Mouse (Mus musculus): ENCODE results near the gene Rcan2. TPM values are rescaled to one million over a fixed set of nuclear protein-coding genes. Genes with fewer than 3 reads are reported as not detected.
"Not testable (repeated sequence)": the region's sequence is repeated elsewhere in the genome, so short reads cannot be mapped to it uniquely, and the experiment has no call there.

The Rcan2 gene
- polyA plus RNA-seq, 1 experiment from 2014 or later: 26.6 TPM

- no peak overlapping the region for H3K4me3 ChIP-seq (replicated peaks)
- peaks cover 9% of the 10 kb centered on the region for H3K27me3 ChIP-seq
- no peaks in the 10 kb centered on the region for H3K9me3 ChIP-seq
- ATAC-seq (ENCODE audit: low FRiP score): no peak
- H3K4me1 ChIP-seq: peaks cover 4% of the 10 kb centered on the region; the same call in 1 of the 2 replicates
- no peak overlapping the region for H3K27ac ChIP-seq
- 84% methylated on average over 6 of the region's 6 CpGs for WGBS
- no peak overlapping the region for H3K9ac ChIP-seq
- no peak overlapping the region for H3K4me2 ChIP-seq
- H3K36me3 ChIP-seq (replicated peaks): no peaks in the 10 kb centered on the region
These were observed 2.6 kb downstream of the Rcan2 start for GRCm38 (mm10) chr17:43803764-43804163.

GRCm38 (mm10) chr17:43806841-43807240 is 5.7 kb downstream of the Rcan2 start:
- 74% methylated on average over 4 of the region's 4 CpGs for WGBS
- no peak for ATAC-seq (ENCODE audit: low FRiP score)
- H3K27me3 ChIP-seq: peaks cover 9% of the 10 kb centered on the region

GRCm38 (mm10) chr17:43811453-43811852 is 10.3 kb downstream of the Rcan2 start:
- H3K4me1 ChIP-seq: no peaks in the 10 kb centered on the region
- no peak overlapping the region for H3K9ac ChIP-seq
- no peak overlapping the region for H3K27ac ChIP-seq
- H3K9me3 ChIP-seq: no peaks in the 10 kb centered on the region
- H3K36me3 ChIP-seq (replicated peaks): no peaks in the 10 kb centered on the region
- no peaks in the 10 kb centered on the region for H3K27me3 ChIP-seq
- no peak overlapping the region for H3K4me2 ChIP-seq
- no peak for ATAC-seq (ENCODE audit: low FRiP score)
- 83% methylated on average over 4 of the region's 4 CpGs for WGBS
- H3K4me3 ChIP-seq (replicated peaks): no peak overlapping the region

More at GRCm38 (mm10) chr17:43806841-43807240, 5.7 kb downstream of the Rcan2 start:
- Histone ChIP-seq H3K27ac (no peak overlapping the region), H3K4me2 (no peak overlapping the region), H3K9me3 (no peaks in the 10 kb centered on the region), H3K36me3 (replicated peaks) (no peaks in the 10 kb centered on the region), H3K4me1 (peaks cover 4% of the 10 kb centered on the region; the same call in 1 of the 2 replicates), H3K4me3 (replicated peaks) (no peak overlapping the region), H3K9ac (no peak overlapping the region)

- no peak overlapping the region for H3K9ac ChIP-seq
- H3K4me1 ChIP-seq: no peaks in the 10 kb centered on the region
- H3K9me3 ChIP-seq: no peaks in the 10 kb centered on the region
- H3K4me2 ChIP-seq: no peak overlapping the region
- 87% methylated on average over 4 of the region's 4 CpGs for WGBS
- no peak overlapping the region for H3K4me3 ChIP-seq (replicated peaks)
- no peaks in the 10 kb centered on the region for H3K36me3 ChIP-seq (replicated peaks)
- no peak for ATAC-seq (ENCODE audit: low FRiP score)
- H3K27me3 ChIP-seq: no peaks in the 10 kb centered on the region
- H3K27ac ChIP-seq: no peak overlapping the region
These were observed 14.2 kb downstream of the Rcan2 start for GRCm38 (mm10) chr17:43815376-43815775.

GRCm38 (mm10) chr17:43816480-43816879 is 15.3 kb downstream of the Rcan2 start:
- H3K9me3 ChIP-seq: no peaks in the 10 kb centered on the region
- no peak overlapping the region for H3K9ac ChIP-seq
- ATAC-seq (ENCODE audit: low FRiP score): no peak
- H3K27ac ChIP-seq: no peak overlapping the region
- no peaks in the 10 kb centered on the region for H3K36me3 ChIP-seq (replicated peaks)
- no peak overlapping the region for H3K4me2 ChIP-seq
- H3K27me3 ChIP-seq: no peaks in the 10 kb centered on the region
- no peak overlapping the region for H3K4me3 ChIP-seq (replicated peaks)
- WGBS: 94% methylated on average over 1 of the region's 1 CpGs
- H3K4me1 ChIP-seq: no peaks in the 10 kb centered on the region

- WGBS: 89% methylated on average over 10 of the region's 10 CpGs
- H3K4me2 ChIP-seq: no peak overlapping the region
- ATAC-seq (ENCODE audit: low FRiP score): no peak
- no peaks in the 10 kb centered on the region for H3K36me3 ChIP-seq (replicated peaks)
- no peaks in the 10 kb centered on the region for H3K27me3 ChIP-seq
- H3K9ac ChIP-seq: no peak overlapping the region
- no peak overlapping the region for H3K4me3 ChIP-seq (replicated peaks)
- H3K4me1 ChIP-seq: no peaks in the 10 kb centered on the region
- H3K9me3 ChIP-seq: no peaks in the 10 kb centered on the region
- H3K27ac ChIP-seq: no peak overlapping the region
These were observed 16.0 kb downstream of the Rcan2 start for GRCm38 (mm10) chr17:43817171-43817570.

- no peak overlapping the region for H3K4me2 ChIP-seq
- no peaks in the 10 kb centered on the region for H3K4me1 ChIP-seq
- H3K27me3 ChIP-seq: no peaks in the 10 kb centered on the region
- no peak overlapping the region for H3K4me3 ChIP-seq (replicated peaks)
- ATAC-seq (ENCODE audit: low FRiP score): no peak
- H3K9ac ChIP-seq: no peak overlapping the region
- H3K36me3 ChIP-seq (replicated peaks): no peaks in the 10 kb centered on the region
- WGBS: 78% methylated on average over 6 of the region's 6 CpGs
- no peak overlapping the region for H3K27ac ChIP-seq
- no peaks in the 10 kb centered on the region for H3K9me3 ChIP-seq
These were observed 17.2 kb downstream of the Rcan2 start for GRCm38 (mm10) chr17:43818390-43818789.

GRCm38 (mm10) chr17:43820904-43821303 is 19.8 kb downstream of the Rcan2 start:
- Histone ChIP-seq H3K4me2 (no peak overlapping the region), H3K27me3 (no peaks in the 10 kb centered on the region), H3K9ac (no peak overlapping the region), H3K27ac (no peak overlapping the region), H3K4me3 (replicated peaks) (no peak overlapping the region), H3K9me3 (no peaks in the 10 kb centered on the region), H3K4me1 (no peaks in the 10 kb centered on the region; the same call in 1 of the 2 replicates), H3K36me3 (replicated peaks) (no peaks in the 10 kb centered on the region)
- 86% methylated on average over 2 of the region's 2 CpGs for WGBS
- ATAC-seq (ENCODE audit: low FRiP score): no peak

- Histone ChIP-seq H3K27me3 (no peaks in the 10 kb centered on the region), H3K4me3 (replicated peaks) (no peak overlapping the region), H3K27ac (no peak overlapping the region), H3K4me1 (no peaks in the 10 kb centered on the region; the same call in 1 of the 2 replicates), H3K9ac (no peak overlapping the region), H3K4me2 (no peak overlapping the region), H3K9me3 (no peaks in the 10 kb centered on the region), H3K36me3 (replicated peaks) (no peaks in the 10 kb centered on the region)
- ATAC-seq (ENCODE audit: low FRiP score): no peak
- 72% methylated on average over 6 of the region's 6 CpGs for WGBS
These were observed 21.1 kb downstream of the Rcan2 start for GRCm38 (mm10) chr17:43822207-43822606.

GRCm38 (mm10) chr17:43822630-43823029 is 21.5 kb downstream of the Rcan2 start:
- no peak for ATAC-seq (ENCODE audit: low FRiP score)
- Histone ChIP-seq H3K9ac (no peak overlapping the region), H3K4me3 (replicated peaks) (no peak overlapping the region), H3K4me1 (no peaks in the 10 kb centered on the region; the same call in 1 of the 2 replicates), H3K4me2 (no peak overlapping the region), H3K27me3 (no peaks in the 10 kb centered on the region), H3K9me3 (no peaks in the 10 kb centered on the region), H3K36me3 (replicated peaks) (no peaks in the 10 kb centered on the region), H3K27ac (no peak overlapping the region)
- 82% methylated on average over 2 of the region's 2 CpGs for WGBS

- WGBS: 70% methylated on average over 10 of the region's 10 CpGs
- H3K27me3 ChIP-seq: no peaks in the 10 kb centered on the region
- no peak for ATAC-seq (ENCODE audit: low FRiP score)
These were observed 23.7 kb downstream of the Rcan2 start for GRCm38 (mm10) chr17:43824781-43825410.

GRCm38 (mm10) chr17:43825411-43825785 is 24.2 kb downstream of the Rcan2 start:
- H3K27ac ChIP-seq; ATAC-seq (ENCODE audit: low FRiP score); H3K4me3 ChIP-seq (replicated peaks); H3K36me3 ChIP-seq (replicated peaks); H3K27me3 ChIP-seq; H3K9me3 ChIP-seq; H3K4me1 ChIP-seq; H3K4me2 ChIP-seq; H3K9ac ChIP-seq: not testable (repeated sequence)
- 80% methylated on average over 1 of the region's 1 CpGs for WGBS

More at GRCm38 (mm10) chr17:43824781-43825410, 23.7 kb downstream of the Rcan2 start:
- H3K4me1 ChIP-seq: no peaks in the 10 kb centered on the region; the same call in 1 of the 2 replicates
- H3K4me3 ChIP-seq (replicated peaks): no peak overlapping the region
- H3K4me2 ChIP-seq: no peak overlapping the region
- H3K36me3 ChIP-seq (replicated peaks): no peaks in the 10 kb centered on the region
- H3K9ac ChIP-seq: no peak overlapping the region
- no peaks in the 10 kb centered on the region for H3K9me3 ChIP-seq
- no peak overlapping the region for H3K27ac ChIP-seq

- H3K9ac ChIP-seq: no peak overlapping the region
- no peaks in the 10 kb centered on the region; the same call in 1 of the 2 replicates for H3K4me1 ChIP-seq
- no peaks in the 10 kb centered on the region for H3K9me3 ChIP-seq
- ATAC-seq (ENCODE audit: low FRiP score): no peak
- no peak overlapping the region for H3K27ac ChIP-seq
- H3K27me3 ChIP-seq: no peaks in the 10 kb centered on the region
- WGBS: 58% methylated on average over 3 of the region's 3 CpGs
- H3K36me3 ChIP-seq (replicated peaks): no peaks in the 10 kb centered on the region
- H3K4me2 ChIP-seq: no peak overlapping the region
- H3K4me3 ChIP-seq (replicated peaks): no peak overlapping the region
These were observed 26.1 kb downstream of the Rcan2 start for GRCm38 (mm10) chr17:43827261-43827660.

Measured in forebrain, embryonic 12.5 days (tissue).